Mouse (Mus musculus): Measurements from ENCODE around the gene Stpg2.

GRCm38 (mm10) chr3:139442170-139442569 is 236.7 kb downstream of the Stpg2 start:
- no peak for TF ChIP-seq SMC3 (IDR thresholded peaks at IDR 0.05; ENCODE audit: low read depth, low read length)
- no peak for TF ChIP-seq JUND (conservative IDR thresholded peaks at IDR 0.05; ENCODE audit: low read depth, low read length)
- no peak for TF ChIP-seq CTCF (conservative IDR thresholded peaks at IDR 0.05 in 1 of 2, IDR thresholded peaks at IDR 0.05 in 1 of 2; ENCODE audit: low read depth in 2 of 2, low read length in 2 of 2)
- no peak for TF ChIP-seq KAT2A (IDR thresholded peaks at IDR 0.05; ENCODE audit: insufficient replicate concordance, low read length)
- no peak for TF ChIP-seq TCF12 (IDR thresholded peaks at IDR 0.05; ENCODE audit: low read depth, low read length)
- no peak for TF ChIP-seq MAZ (IDR thresholded peaks at IDR 0.05; ENCODE audit: low read depth, low read length)
- no peak for TF ChIP-seq RAD21 (IDR thresholded peaks at IDR 0.05; ENCODE audit: low read depth, low read length)
